Mouse (Mus musculus): ENCODE data around the gene Pnpo. TPM values are rescaled to one million over a fixed set of nuclear protein-coding genes. Genes with fewer than 3 reads are reported as not detected.
A peak's percentile ranks its signal among the peaks of the same experiment; 100 is the strongest.

Gene Pnpo
- total RNA-seq, 2 experiments from 2014 or later, result 28.0 to 28.8 TPM

- no peak for DNase-seq (ENCODE audit: low spot score in 2 of 2)
These were observed 35.2 kb downstream of the Pnpo start for GRCm38 (mm10) chr11:96908594-96908993.

GRCm38 (mm10) chr11:96906431-96907161 lies 37.2 kb downstream of the Pnpo start:
- DNase-seq (ENCODE audit: low spot score in 2 of 2), result no peak

- peak; percentile 35 to 53 for DNase-seq (ENCODE audit: low spot score in 2 of 2)
These were observed 40.8 kb downstream of the Pnpo start for GRCm38 (mm10) chr11:96902639-96903635.

GRCm38 (mm10) chr11:96901332-96901731 lies 42.5 kb downstream of the Pnpo start:
- no peak for DNase-seq (ENCODE audit: low spot score in 2 of 2)

DNA sequence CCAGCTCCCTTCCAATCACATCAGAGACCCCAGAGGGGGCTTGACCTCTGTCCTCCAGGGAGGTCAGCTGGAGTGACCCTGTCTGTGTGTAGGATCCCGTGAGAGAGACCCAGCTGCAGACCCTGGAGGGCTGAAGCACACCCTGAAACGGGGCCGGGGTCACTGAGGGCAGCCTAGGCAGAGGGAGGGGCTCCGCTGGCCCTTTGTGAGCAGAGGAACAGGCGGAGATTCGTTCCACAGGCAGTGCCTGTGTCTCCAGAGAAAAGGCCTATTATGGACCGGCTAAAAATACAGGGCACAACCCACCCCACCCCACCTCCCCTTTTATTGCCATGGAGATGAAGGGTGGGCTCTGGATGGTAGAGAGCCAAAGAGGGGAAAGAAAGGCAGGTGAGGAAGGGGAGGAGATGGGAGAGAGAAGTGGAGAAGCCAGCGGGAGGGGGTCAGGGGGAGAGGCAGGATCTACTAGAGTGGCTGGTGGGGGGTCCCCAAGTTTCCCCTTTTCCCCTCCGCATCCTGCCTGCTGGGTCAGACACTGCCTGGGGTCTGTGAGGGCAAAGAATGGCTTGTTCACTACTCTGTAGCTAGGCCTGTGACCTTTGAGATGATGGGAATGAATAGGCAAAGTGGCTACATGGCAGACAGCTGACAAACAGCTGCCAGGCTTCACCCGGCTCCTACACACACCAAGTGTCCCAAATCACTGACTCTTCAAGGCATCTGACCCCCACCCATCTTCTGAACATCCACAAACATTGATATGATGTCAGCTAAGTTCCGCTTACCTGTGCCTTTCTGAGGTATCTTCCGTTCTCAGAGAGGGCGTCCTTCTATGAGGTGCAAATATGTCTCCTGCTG lies 44.1 kb downstream of the Pnpo start:
- no peak for DNase-seq (ENCODE audit: low spot score in 2 of 2)

- DNase-seq (ENCODE audit: low spot score in 2 of 2), result no peak
These were observed 47.9 kb downstream of the Pnpo start for GRCm38 (mm10) chr11:96895886-96896285.

DNA sequence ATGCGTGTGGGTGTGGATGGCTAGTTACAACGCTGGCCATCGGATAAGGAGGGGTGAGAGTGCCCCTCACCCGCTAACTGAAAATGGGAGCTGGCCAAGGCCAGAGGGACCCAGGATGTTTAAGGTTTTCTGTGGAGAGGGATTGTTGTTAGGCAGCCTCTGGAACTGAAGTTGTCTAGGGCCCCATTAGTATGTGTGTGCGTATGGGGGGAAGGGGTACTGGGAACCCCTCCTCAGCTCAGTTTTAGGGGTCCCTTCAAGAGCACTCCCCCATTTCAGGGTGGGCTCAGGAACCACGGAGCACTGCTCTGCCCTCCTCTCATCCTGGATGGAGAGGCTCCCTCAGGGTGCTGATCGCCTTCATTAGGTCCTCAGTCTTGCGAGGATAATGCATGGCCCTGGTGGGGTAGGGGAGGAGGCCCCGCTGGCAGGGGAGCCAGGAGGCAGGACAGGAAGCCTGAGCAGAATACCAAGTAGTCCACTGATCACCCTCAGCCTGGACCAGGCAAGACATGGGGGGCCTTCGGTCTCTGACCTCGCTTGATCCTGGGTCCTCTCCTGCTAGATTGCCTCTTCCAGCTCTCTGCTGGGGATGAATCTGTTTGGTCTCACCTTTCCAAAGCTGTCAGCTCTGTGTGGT lies 50.5 kb downstream of the Pnpo start:
- no peak for DNase-seq (ENCODE audit: low spot score in 2 of 2)

DNA sequence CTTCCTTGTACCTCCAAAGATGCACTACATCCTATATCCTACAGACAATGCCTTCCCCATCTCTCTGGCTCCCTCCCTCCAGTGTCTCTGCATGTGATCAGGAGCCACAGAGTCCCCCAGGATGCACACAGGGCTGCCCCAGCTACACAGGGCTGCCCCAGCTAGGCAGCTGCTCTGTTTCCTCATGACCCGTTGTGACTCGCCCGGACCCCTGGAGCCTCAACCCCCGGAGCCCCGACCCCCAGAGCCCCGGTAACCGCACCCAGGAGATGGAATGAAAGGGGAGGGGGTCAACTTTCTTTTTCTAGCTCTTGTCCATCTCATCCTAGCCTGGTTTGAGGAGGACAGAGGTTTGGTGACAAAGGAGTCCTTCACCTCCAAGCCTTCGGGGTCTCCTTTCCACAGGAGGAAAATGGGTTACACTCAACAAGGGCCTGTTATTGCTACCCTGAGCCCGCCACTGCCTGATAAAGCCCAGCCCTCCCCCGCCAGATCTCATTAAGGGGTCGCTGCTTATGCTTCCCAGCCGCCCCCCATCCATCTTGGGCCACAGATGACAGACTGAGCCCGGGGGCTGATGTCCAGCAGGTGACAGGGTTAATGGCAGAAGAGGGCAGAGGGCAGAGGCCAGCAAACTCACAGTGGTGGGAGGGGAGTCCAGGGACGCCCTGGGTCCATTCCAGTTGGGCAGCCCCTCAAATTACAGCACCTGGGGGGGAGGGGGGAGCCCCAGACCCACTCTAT lies 51.8 kb downstream of the Pnpo start:
- no peak for DNase-seq (ENCODE audit: low spot score in 2 of 2)

Other genes with a start within 250 kb of the Pnpo start
- gene Snx11, start 166.4 kb downstream of the Pnpo start, total RNA-seq (2021), result 10 to 100 TPM; 43.1 to 49.0 TPM
- gene Cbx1, start 154.9 kb downstream of the Pnpo start, total RNA-seq (2021), result 10 to 100 TPM; 56.3 to 61.8 TPM
- 100 to 1,000 TPM; 183 to 193 TPM for gene Nfe2l1, start 114.0 kb downstream of the Pnpo start, total RNA-seq (2021)
- 1 to 10 TPM; 4.2 to 5.6 TPM for gene Copz2, start 94.1 kb downstream of the Pnpo start, total RNA-seq (2021)
- gene Cdk5rap3, start 27.5 kb downstream of the Pnpo start, total RNA-seq (2021), result 10 to 100 TPM; 53.4 to 59.6 TPM
- gene Prr15l, start 15.9 kb downstream of the Pnpo start, total RNA-seq (2021), result not detected
- gene Sp2, start 39.0 kb upstream of the Pnpo start, total RNA-seq (2021), result 10 to 100 TPM; 11.5 to 12.0 TPM
- 1 to 10 TPM; 1.4 TPM for gene Sp6, start 69.4 kb upstream of the Pnpo start, total RNA-seq (2021)
- 1 to 10 TPM; 5.2 to 6.3 TPM for gene Scrn2, start 86.0 kb upstream of the Pnpo start, total RNA-seq (2021)
- 1 to 10 TPM in 1 of 2 experiments, under 1 TPM in 1; 0.83 to 1.6 TPM for gene Lrrc46, start 97.4 kb upstream of the Pnpo start, total RNA-seq (2021)
- 10 to 100 TPM; 74.4 to 76.7 TPM for gene Mrpl10, start 97.6 kb upstream of the Pnpo start, total RNA-seq (2021)
- 10 to 100 TPM; 12.9 to 13.5 TPM for gene Osbpl7, start 106.6 kb upstream of the Pnpo start, total RNA-seq (2021)
- under 1 TPM; 0.18 TPM for gene Tbx21, start 171.3 kb upstream of the Pnpo start, total RNA-seq (2021)
- gene Tbkbp1, start 207.5 kb upstream of the Pnpo start, total RNA-seq (2021), result 10 to 100 TPM; 54.4 to 60.4 TPM
- gene Kpnb1, start 243.9 kb upstream of the Pnpo start, total RNA-seq (2021), result 100 to 1,000 TPM; 125 to 136 TPM

All from layer of hippocampus, postnatal 10 days (tissue).